Mouse (Mus musculus) limb, embryonic 14.5 days (tissue): ENCODE data around the gene Nxn. TPM values are rescaled to one million over a fixed set of nuclear protein-coding genes. Genes with fewer than 3 reads are reported as not detected.

Source experiments
- ATAC-seq: fragments of 200-750 bp; cut with Nextera tagmentation; 2 replicates; pipeline ENCODE4 v1.8.0; 2017; ENCODE audit warnings: low read depth, moderate number of reproducible peaks, moderate TSS enrichment; ENCODE audit not compliant: low FRiP score
- DNase-seq: peaks from one replicate; pipeline ENCODE4 v3.0.0-alpha.2; 2015; ENCODE audit warnings: low spot score
- H3K27ac ChIP-seq: fragments of 300-500 bp; sonication (generic); replicated peaks from 2 replicates; pipeline ENCODE4 v1.5.1; 2014; ENCODE audit warnings: low read depth, mild to moderate bottlenecking, low read length, moderate library complexity, mixed read lengths
- H3K27me3 ChIP-seq: fragments of 300-500 bp; sonication (generic); 2 replicates; pipeline ENCODE4 v1.6.1; 2014; ENCODE audit warnings: low read length, mixed read lengths; ENCODE audit not compliant: control insufficient read depth, insufficient read depth
- H3K36me3 ChIP-seq: fragments of 300-500 bp; sonication (generic); 2 replicates; pipeline ENCODE4 v1.6.1; 2014; ENCODE audit warnings: mild to moderate bottlenecking, low read length, moderate library complexity, mixed read lengths; ENCODE audit not compliant: control insufficient read depth, insufficient read depth
- H3K4me1 ChIP-seq: fragments of 300-500 bp; sonication (generic); 2 replicates; pipeline ENCODE4 v1.6.1; 2014; ENCODE audit warnings: antibody characterized with exemption, low read length, mixed read lengths; ENCODE audit not compliant: control insufficient read depth, insufficient read depth
- H3K4me2 ChIP-seq: fragments of 300-500 bp; sonication (generic); replicated peaks from 2 replicates; pipeline ENCODE4 v1.6.1; 2014; ENCODE audit warnings: low read depth, mild to moderate bottlenecking, low read length, moderate library complexity; ENCODE audit not compliant: severe bottlenecking
- H3K4me3 ChIP-seq: fragments of 300-500 bp; sonication (generic); replicated peaks from 2 replicates; pipeline ENCODE4 v1.5.1; 2014; ENCODE audit warnings: low read length
- H3K9ac ChIP-seq: fragments of 300-500 bp; sonication (generic); 2 replicates; pipeline ENCODE4 v1.6.1; 2014; ENCODE audit warnings: mild to moderate bottlenecking, low read depth, low read length, moderate library complexity; ENCODE audit not compliant: severe bottlenecking
- H3K9me3 ChIP-seq: fragments of 300-500 bp; sonication (generic); 2 replicates; pipeline ENCODE4 v1.6.1; 2016; ENCODE audit warnings: low read length; ENCODE audit not compliant: control insufficient read depth
- POLR2A ChIP-seq: fragments of 200-500 bp; IDR thresholded peaks from 2 replicates; pipeline ENCODE4 v1.8.0; 2012; ENCODE audit warnings: inconsistent platforms, mild to moderate bottlenecking, moderate library complexity, borderline replicate concordance; ENCODE audit not compliant: insufficient read depth, insufficient read length; ENCODE audit errors: extremely low read depth
- WGBS: fragments of 180-500 bp; shearing (Covaris S2); extraction: QIAGEN DNeasy Blood & Tissue Kit; methylation state at CpG from one replicate; pipeline ENCODE4 v1.1.7; 2014; 5-methylcytosine and 5-hydroxymethylcytosine counted together
- polyA plus RNA-seq, 2 experiments: library from polyadenylated mRNA; depleted of rRNA in 1 of 2; stranded (reverse) in 1 of 2; unstranded in 1 of 2; fragments of >200 nt; fragmentation: Nextera tagmentation in 1 of 2; extraction: Ambion mirVana in 1 of 2; gene quantifications; 2 replicates each; pipeline versions ENCODE4 v1.2.1 to v1.2.3; 2012 to 2014

Nxn gene
- polyA plus RNA-seq, 2 experiments, result 69.9 to 78.1 TPM

DNA sequence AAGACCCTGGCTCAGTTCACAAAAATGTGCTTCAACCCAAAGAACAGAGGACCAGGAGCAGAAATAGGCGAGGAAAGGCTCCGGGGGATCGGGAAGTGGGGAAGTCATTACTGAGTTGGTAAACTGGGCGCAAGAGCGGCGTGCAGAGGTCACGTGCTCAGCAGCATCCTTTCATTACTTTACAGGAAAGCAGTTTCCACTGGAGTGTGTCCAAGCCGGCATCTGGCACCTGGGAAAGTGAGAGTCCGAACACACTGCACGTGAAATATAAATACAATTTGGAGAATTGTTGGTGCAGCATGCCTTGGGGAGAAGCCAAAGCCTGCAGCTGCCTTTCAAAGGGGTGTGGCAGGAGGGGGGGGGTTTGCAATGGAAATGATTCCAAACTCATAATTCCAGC, 2.5 kb upstream of the Nxn start:
- H3K9me3 ChIP-seq, result no peaks in the 10 kb centered on the region
- H3K27ac ChIP-seq, result peak overlapping the region; percentile 55
- ATAC-seq, result no peak
- no peaks in the 10 kb centered on the region for H3K27me3 ChIP-seq
- H3K36me3 ChIP-seq, result no peaks in the 10 kb centered on the region
- H3K4me3 ChIP-seq, result no peak overlapping the region
- no peak for TF ChIP-seq POLR2A
- H3K4me1 ChIP-seq, result peaks cover 14% of the 10 kb centered on the region
- 19% methylated on average over 10 of the region's 10 CpGs for WGBS
- 0 out of 2 replicates have a peak overlapping the region, but pooled peaks have one; percentile 10 for H3K4me2 ChIP-seq
- DNase-seq, result peak; percentile 70
- no peak overlapping the region for H3K9ac ChIP-seq

DNA sequence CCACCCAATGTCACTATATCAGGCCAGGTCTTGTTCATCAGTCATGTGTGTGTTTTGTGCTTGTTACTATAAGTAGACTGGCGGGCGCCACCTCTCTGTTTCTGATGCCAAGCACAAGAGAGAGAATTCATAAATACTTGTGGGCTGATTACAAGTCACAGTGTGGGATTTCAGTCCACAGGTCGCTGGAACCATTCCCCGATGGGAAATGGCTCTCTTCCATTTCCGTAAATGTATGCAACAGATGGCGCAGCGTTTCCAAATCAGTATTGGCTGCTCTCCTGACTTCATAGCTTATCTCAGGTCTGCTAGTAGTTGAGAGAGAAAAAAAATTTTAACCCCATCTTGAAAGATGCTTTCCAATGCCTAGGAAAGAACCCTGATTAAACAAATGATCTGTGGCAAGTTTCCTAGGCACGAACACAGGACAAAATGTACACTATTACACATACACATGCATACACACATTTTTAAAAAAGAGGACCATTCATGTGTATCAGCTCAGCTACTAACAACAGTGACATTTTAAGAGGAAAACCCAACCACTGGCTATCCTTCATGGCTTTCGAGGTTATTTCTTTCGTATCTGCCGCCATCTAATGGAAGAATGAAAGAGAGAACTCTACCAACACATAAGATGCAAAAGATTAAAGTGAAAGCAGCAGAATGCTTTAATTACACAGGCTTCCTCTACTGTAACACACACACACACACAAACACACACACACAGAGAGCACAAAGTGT, 819 bp upstream of the Nxn start:
- TF ChIP-seq POLR2A, result no peak
- peak overlapping the region; percentile 83 for H3K27ac ChIP-seq
- no peaks in the 10 kb centered on the region for H3K9me3 ChIP-seq
- no peaks in the 10 kb centered on the region for H3K27me3 ChIP-seq
- no peaks in the 10 kb centered on the region for H3K36me3 ChIP-seq
- DNase-seq (peak; percentile 77), ATAC-seq (peak; percentile 40; the same call in 1 of the 2 replicates)
- peak overlapping the region; percentile 76 for H3K4me2 ChIP-seq
- peak overlapping the region; percentile 84 for H3K4me3 ChIP-seq
- WGBS, result 4% methylated on average over 11 of the region's 11 CpGs
- H3K9ac ChIP-seq, result 0 out of 2 replicates have a peak overlapping the region, but pooled peaks have one; percentile 85
- H3K4me1 ChIP-seq, result peaks cover 20% of the 10 kb centered on the region

DNA sequence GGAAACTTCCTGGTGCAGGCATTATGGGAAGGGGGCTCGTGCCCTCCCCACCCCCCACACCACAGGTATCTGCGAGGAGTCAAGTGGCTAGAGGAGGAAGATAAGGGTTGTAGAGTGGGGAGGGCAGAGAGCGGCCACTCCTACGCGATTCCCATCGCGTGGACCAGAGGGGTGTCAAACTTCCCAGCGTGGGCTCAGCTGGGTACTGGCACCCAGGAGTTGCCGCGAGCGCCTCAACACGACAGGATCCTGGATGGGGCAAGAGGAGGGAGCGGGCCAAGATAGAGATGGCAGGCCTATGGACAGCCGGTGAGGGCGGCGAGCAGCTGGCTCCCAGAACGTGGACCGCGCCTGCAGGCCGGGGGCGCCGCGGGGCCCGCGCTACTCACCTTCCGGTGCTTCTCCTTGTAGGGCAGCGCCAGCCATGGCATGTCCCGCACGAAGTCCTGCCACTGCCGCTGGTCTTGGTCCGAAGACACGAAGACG, 585 bp downstream of the Nxn start:
- DNase-seq, result no peak
- no peaks in the 10 kb centered on the region for H3K27me3 ChIP-seq
- H3K9me3 ChIP-seq, result no peaks in the 10 kb centered on the region
- TF ChIP-seq POLR2A, result no peak
- peak overlapping the region; percentile 83 for H3K27ac ChIP-seq
- no peaks in the 10 kb centered on the region for H3K36me3 ChIP-seq
- peak overlapping the region; percentile 85 for H3K9ac ChIP-seq
- peak overlapping the region; percentile 76 for H3K4me2 ChIP-seq
- ATAC-seq, result peak; percentile 28
- WGBS, result under 1% methylated on average over 28 of the region's 33 CpGs
- peak overlapping the region; percentile 84 for H3K4me3 ChIP-seq
- H3K4me1 ChIP-seq, result peaks cover 22% of the 10 kb centered on the region

DNA sequence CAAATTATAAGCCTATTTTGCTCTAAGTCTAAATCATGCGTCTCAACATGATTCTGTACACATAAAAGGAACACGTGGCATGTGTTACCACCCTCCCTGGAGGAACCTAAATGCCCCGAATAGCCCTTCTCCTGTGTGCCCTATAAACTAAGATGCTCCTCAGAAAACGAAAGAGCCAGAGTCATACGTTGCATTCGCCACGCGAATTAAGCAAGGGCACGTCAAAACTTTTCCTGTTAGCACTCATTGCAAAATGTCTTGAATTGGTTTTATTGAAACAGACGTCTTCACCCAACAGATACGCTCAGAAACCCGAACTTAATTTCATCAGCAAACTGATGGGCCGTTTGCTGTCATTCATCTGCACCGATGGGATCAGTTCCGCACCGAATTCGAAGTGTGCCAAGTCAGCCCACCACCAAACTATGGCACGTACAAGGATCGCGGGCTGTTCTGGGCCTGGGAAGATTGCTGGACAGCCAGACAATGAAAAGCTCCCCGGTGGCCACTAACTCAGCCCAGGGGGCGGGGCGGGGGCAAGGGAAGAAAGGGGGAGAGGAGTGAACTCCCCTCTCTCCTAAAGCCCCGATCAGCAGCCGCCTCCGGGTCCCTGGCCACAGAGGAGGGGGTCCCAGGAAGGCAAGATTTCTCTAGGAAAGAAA, 1.2 kb downstream of the Nxn start:
- peak overlapping the region; percentile 83; the same call in 1 of the 2 replicates for H3K27ac ChIP-seq
- no peak for TF ChIP-seq POLR2A
- H3K9me3 ChIP-seq, result no peaks in the 10 kb centered on the region
- H3K27me3 ChIP-seq, result no peaks in the 10 kb centered on the region
- H3K36me3 ChIP-seq, result no peaks in the 10 kb centered on the region
- H3K4me1 ChIP-seq, result peaks cover 22% of the 10 kb centered on the region
- H3K4me2 ChIP-seq, result peak overlapping the region; percentile 76
- ATAC-seq (no peak), DNase-seq (no peak)
- peak overlapping the region; percentile 85 for H3K9ac ChIP-seq
- peak overlapping the region; percentile 84 for H3K4me3 ChIP-seq
- WGBS, result 1% methylated on average over 26 of the region's 26 CpGs

- H3K36me3 ChIP-seq, result peaks cover 3% of the 10 kb centered on the region; the same call in 1 of the 2 replicates
- H3K4me1 ChIP-seq, result peaks cover 16% of the 10 kb centered on the region
- ATAC-seq, result no peak
- H3K9me3 ChIP-seq, result no peaks in the 10 kb centered on the region
- WGBS, result 89% methylated on average over 11 of the region's 11 CpGs
- DNase-seq, result no peak
- H3K4me2 ChIP-seq, result no peak overlapping the region
- no peaks in the 10 kb centered on the region for H3K27me3 ChIP-seq
- no peak overlapping the region for H3K4me3 ChIP-seq
- no peak overlapping the region for H3K27ac ChIP-seq
- no peak for TF ChIP-seq POLR2A
- H3K9ac ChIP-seq, result no peak overlapping the region
These were observed 5.9 kb downstream of the Nxn start for GRCm38 (mm10) chr11:76392996-76393395.
